Mouse (Mus musculus) heart, embryonic 11.5 days (tissue): ENCODE measurements around the gene Limk2. TPM values are rescaled to one million over a fixed set of nuclear protein-coding genes. Genes with fewer than 3 reads are reported as not detected.

ENCODE experiments used
- ATAC-seq: fragments of 200-750 bp; cut with Nextera tagmentation; replicated peaks from 2 replicates; pipeline ENCODE4 v1.8.0; 2017; ENCODE audit warnings: moderate library complexity; ENCODE audit not compliant: insufficient number of reproducible peaks, low FRiP score, low TSS enrichment
- H3K27ac ChIP-seq: fragments of 300-500 bp; sonication (generic); 2 replicates; pipeline ENCODE4 v1.5.1; 2014; ENCODE audit warnings: mild to moderate bottlenecking, low read depth, low read length
- H3K27me3 ChIP-seq: fragments of 300-500 bp; sonication (generic); 2 replicates; pipeline ENCODE4 v1.6.1; 2014; ENCODE audit warnings: mild to moderate bottlenecking, low read length, mixed read lengths; ENCODE audit not compliant: control insufficient read depth, insufficient read depth
- H3K36me3 ChIP-seq: fragments of 300-500 bp; sonication (generic); 2 replicates; pipeline ENCODE4 v1.6.1; 2014; ENCODE audit warnings: mild to moderate bottlenecking, low read length, moderate library complexity, mixed read lengths; ENCODE audit not compliant: control insufficient read depth, insufficient read depth
- H3K4me1 ChIP-seq: fragments of 300-500 bp; sonication (generic); 2 replicates; pipeline ENCODE4 v1.6.1; 2014; ENCODE audit warnings: low read length; ENCODE audit not compliant: control insufficient read depth, insufficient read depth
- H3K4me2 ChIP-seq: fragments of 300-500 bp; sonication (generic); 2 replicates; pipeline ENCODE4 v1.6.1; 2014; ENCODE audit warnings: mild to moderate bottlenecking, moderate library complexity
- H3K4me3 ChIP-seq: fragments of 300-500 bp; sonication (generic); 2 replicates; pipeline ENCODE4 v1.5.1; 2014; ENCODE audit warnings: low read depth, low read length
- H3K9ac ChIP-seq: fragments of 300-500 bp; sonication (generic); 2 replicates; pipeline ENCODE4 v1.6.1; 2014; ENCODE audit warnings: mild to moderate bottlenecking, low read depth, low read length, moderate library complexity
- H3K9me3 ChIP-seq: fragments of 300-500 bp; sonication (generic); replicated peaks from 2 replicates; pipeline ENCODE4 v1.6.1; 2016; ENCODE audit warnings: low read length; ENCODE audit not compliant: control insufficient read depth
- WGBS: fragments of 180-500 bp; shearing (Covaris S2); extraction: QIAGEN DNeasy Blood & Tissue Kit; methylation state at CpG from one replicate; pipeline ENCODE4 v1.1.7; 2014; ENCODE audit not compliant: insufficient replicate concordance; 5-methylcytosine and 5-hydroxymethylcytosine counted together
- polyA plus RNA-seq: library from polyadenylated mRNA; unstranded; fragments of >200 nt; fragmentation: Nextera tagmentation; extraction: Ambion mirVana; gene quantifications from 2 replicates; pipeline ENCODE4 v1.2.1, GENCODE M21; 2014

The Limk2 gene
- polyA plus RNA-seq, 1 experiment from 2014 or later = 61.8 TPM

GRCm38 (mm10) chr11:3373591-3374292 is 35.2 kb downstream of the Limk2 start:
- peak; percentile 12; the same call in 1 of the 2 replicates for ATAC-seq
- Histone ChIP-seq H3K9ac (peak overlapping the region; percentile 56), H3K27ac (peak overlapping the region; percentile 90), H3K4me2 (peak overlapping the region; percentile 46), H3K4me3 (no peak overlapping the region), H3K4me1 (peaks cover 51% of the 10 kb centered on the region), H3K36me3 (peaks cover 2% of the 10 kb centered on the region; the same call in 1 of the 2 replicates), H3K9me3 (no peaks in the 10 kb centered on the region), H3K27me3 (no peaks in the 10 kb centered on the region)
- WGBS = 26% methylated on average over 7 of the region's 7 CpGs

- Histone ChIP-seq H3K27ac (peak overlapping the region; percentile 81), H3K9me3 (no peaks in the 10 kb centered on the region), H3K9ac (peak overlapping the region; percentile 73), H3K36me3 (no peaks in the 10 kb centered on the region; the same call in 1 of the 2 replicates), H3K4me2 (peak overlapping the region; percentile 89), H3K4me1 (peaks cover 56% of the 10 kb centered on the region), H3K27me3 (no peaks in the 10 kb centered on the region), H3K4me3 (peak overlapping the region; percentile 59)
- ATAC-seq = no peak
- 20% methylated on average over 7 of the region's 7 CpGs for WGBS
Measured at GRCm38 (mm10) chr11:3371599-3372295, 37.2 kb downstream of the Limk2 start.

GRCm38 (mm10) chr11:3370928-3371598 is 37.9 kb downstream of the Limk2 start:
- no peaks in the 10 kb centered on the region; the same call in 1 of the 2 replicates for H3K36me3 ChIP-seq
- H3K4me2 ChIP-seq = peak overlapping the region; percentile 89
- H3K27me3 ChIP-seq = no peaks in the 10 kb centered on the region
- peak overlapping the region; percentile 78 for H3K9ac ChIP-seq
- H3K4me1 ChIP-seq = peaks cover 53% of the 10 kb centered on the region
- no peaks in the 10 kb centered on the region for H3K9me3 ChIP-seq
- peak overlapping the region; percentile 59 for H3K4me3 ChIP-seq
- peak overlapping the region; percentile 81 for H3K27ac ChIP-seq
- ATAC-seq = peak; percentile 83
- WGBS = 3% methylated on average over 27 of the region's 27 CpGs

- no peak overlapping the region for H3K27ac ChIP-seq
- peak overlapping the region; percentile 89 for H3K4me2 ChIP-seq
Measured at GRCm38 (mm10) chr11:3370162-3370561, 38.8 kb downstream of the Limk2 start.

GRCm38 (mm10) chr11:3369449-3369848 is 39.5 kb downstream of the Limk2 start:
- H3K4me3 ChIP-seq = 0 out of 2 replicates have a peak overlapping the region, but pooled peaks have one; percentile 59
- WGBS = 73% methylated on average over 5 of the region's 5 CpGs
- peaks cover 41% of the 10 kb centered on the region for H3K4me1 ChIP-seq
- no peaks in the 10 kb centered on the region for H3K9me3 ChIP-seq
- ATAC-seq = no peak
- H3K27me3 ChIP-seq = no peaks in the 10 kb centered on the region
- peak overlapping the region; percentile 66; the same call in 1 of the 2 replicates for H3K27ac ChIP-seq
- H3K4me2 ChIP-seq = peak overlapping the region; percentile 89
- no peaks in the 10 kb centered on the region for H3K36me3 ChIP-seq
- peak overlapping the region; percentile 28; the same call in 1 of the 2 replicates for H3K9ac ChIP-seq

More at GRCm38 (mm10) chr11:3370162-3370561, 38.8 kb downstream of the Limk2 start:
- peak overlapping the region; percentile 78 for H3K9ac ChIP-seq
- no peaks in the 10 kb centered on the region for H3K9me3 ChIP-seq
- H3K36me3 ChIP-seq = no peaks in the 10 kb centered on the region
- H3K4me3 ChIP-seq = peak overlapping the region; percentile 59
- no peaks in the 10 kb centered on the region for H3K27me3 ChIP-seq
- H3K4me1 ChIP-seq = peaks cover 45% of the 10 kb centered on the region
- no peak for ATAC-seq
- WGBS = 60% methylated on average over 2 of the region's 2 CpGs

- H3K9me3 ChIP-seq = no peaks in the 10 kb centered on the region
- H3K4me2 ChIP-seq = peak overlapping the region; percentile 89
- peak overlapping the region; percentile 66; the same call in 1 of the 2 replicates for H3K27ac ChIP-seq
- peaks cover 38% of the 10 kb centered on the region for H3K4me1 ChIP-seq
- no peak overlapping the region for H3K4me3 ChIP-seq
- peak overlapping the region; percentile 28; the same call in 1 of the 2 replicates for H3K9ac ChIP-seq
- WGBS = 38% methylated on average over 7 of the region's 7 CpGs
- H3K36me3 ChIP-seq = no peaks in the 10 kb centered on the region
- ATAC-seq = no peak
- H3K27me3 ChIP-seq = no peaks in the 10 kb centered on the region
Measured at GRCm38 (mm10) chr11:3368983-3369382, 40.0 kb downstream of the Limk2 start.

- no peak overlapping the region for H3K27ac ChIP-seq
- WGBS = 85% methylated on average over 7 of the region's 7 CpGs
- peaks cover 24% of the 10 kb centered on the region for H3K4me1 ChIP-seq
- H3K9me3 ChIP-seq = no peaks in the 10 kb centered on the region
- H3K27me3 ChIP-seq = no peaks in the 10 kb centered on the region
- no peak overlapping the region for H3K9ac ChIP-seq
- H3K36me3 ChIP-seq = peaks cover 6% of the 10 kb centered on the region
- ATAC-seq = no peak
- no peak overlapping the region for H3K4me3 ChIP-seq
- H3K4me2 ChIP-seq = no peak overlapping the region
Measured at GRCm38 (mm10) chr11:3366411-3366810, 42.6 kb downstream of the Limk2 start.

- H3K27ac ChIP-seq = no peak overlapping the region
Measured at GRCm38 (mm10) chr11:3362854-3363253, 46.1 kb downstream of the Limk2 start.

More at GRCm38 (mm10) chr11:3362854-3363253, 46.1 kb downstream of the Limk2 start:
- Histone ChIP-seq H3K4me1 (no peaks in the 10 kb centered on the region), H3K9ac (no peak overlapping the region), H3K4me3 (no peak overlapping the region), H3K27me3 (no peaks in the 10 kb centered on the region), H3K4me2 (no peak overlapping the region), H3K36me3 (peaks cover 24% of the 10 kb centered on the region), H3K9me3 (no peaks in the 10 kb centered on the region)
- no peak for ATAC-seq
- WGBS = 79% methylated on average over 3 of the region's 3 CpGs
